Mouse (Mus musculus) liver, postnatal 0 days (tissue): ENCODE data around the gene Dclk3.

Experiments used
- CTCF ChIP-seq: sonication (generic); IDR thresholded peaks from 2 replicates; pipeline ENCODE4 v1.5.1; 2016; ENCODE audit warnings: antibody characterized with exemption, low read depth
- EP300 ChIP-seq: IDR thresholded peaks from 2 replicates; pipeline ENCODE4 v1.6.1; 2016; ENCODE audit warnings: antibody characterized with exemption, low read depth, mild to moderate bottlenecking

DNA sequence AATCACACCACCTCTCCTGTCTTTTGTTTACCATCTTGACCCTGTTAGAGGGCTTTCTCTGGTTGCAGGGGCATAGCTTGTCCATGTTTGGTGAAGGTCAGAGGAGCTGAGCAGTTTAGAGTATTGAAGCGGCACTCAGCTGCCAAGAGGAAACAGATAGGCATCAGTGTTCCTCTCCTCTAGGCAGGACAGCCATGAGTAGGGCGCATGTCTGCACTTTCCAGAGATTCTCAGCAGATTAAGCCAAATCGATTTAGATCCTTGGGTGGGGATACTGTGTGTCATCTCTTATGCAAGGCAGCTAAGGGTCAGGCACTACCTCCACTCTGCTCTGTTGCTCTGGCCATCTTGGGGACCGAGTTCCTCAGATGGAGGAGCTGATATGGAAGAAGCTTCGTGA is 11.0 kb downstream of the Dclk3 start:
- no peak for TF ChIP-seq CTCF
- no peak for TF ChIP-seq EP300
